Mouse (Mus musculus) midbrain, embryonic 16.5 days (tissue): ENCODE measurements around the gene Cisd1. TPM values are rescaled to one million over a fixed set of nuclear protein-coding genes. Genes with fewer than 3 reads are reported as not detected.

ENCODE experiments used
- ATAC-seq: fragments of 200-750 bp; cut with Nextera tagmentation; 2 replicates; pipeline ENCODE4 v1.8.0; 2017; ENCODE audit warnings: moderate TSS enrichment
- H3K27ac ChIP-seq: fragments of 300-500 bp; sonication (generic); 2 replicates; pipeline ENCODE4 v1.5.1; 2014; ENCODE audit warnings: mild to moderate bottlenecking, low read length, mixed read lengths
- H3K27me3 ChIP-seq: fragments of 300-500 bp; sonication (generic); 2 replicates; pipeline ENCODE4 v1.6.1; 2014; ENCODE audit warnings: low read depth, low read length, mixed read lengths; ENCODE audit not compliant: control insufficient read depth, insufficient read depth
- H3K36me3 ChIP-seq: fragments of 300-500 bp; sonication (generic); 2 replicates; pipeline ENCODE4 v1.6.1; 2014; ENCODE audit warnings: mild to moderate bottlenecking, low read length, moderate library complexity, mixed read lengths; ENCODE audit not compliant: control insufficient read depth, insufficient read depth
- H3K4me1 ChIP-seq: fragments of 300-500 bp; sonication (generic); 2 replicates; pipeline ENCODE4 v1.6.1; 2014; ENCODE audit warnings: mild to moderate bottlenecking, low read length, mixed read lengths; ENCODE audit not compliant: control insufficient read depth, insufficient read depth
- H3K4me2 ChIP-seq: fragments of 300-500 bp; sonication (generic); 2 replicates; pipeline ENCODE4 v1.6.1; 2014; ENCODE audit warnings: mild to moderate bottlenecking, low read length, mixed read lengths
- H3K4me3 ChIP-seq: fragments of 300-500 bp; sonication (generic); 2 replicates; pipeline ENCODE4 v1.5.1; 2014; ENCODE audit warnings: low read depth, mild to moderate bottlenecking, low read length, moderate library complexity, mixed read lengths
- H3K9ac ChIP-seq: fragments of 300-500 bp; sonication (generic); 2 replicates; pipeline ENCODE4 v1.6.1; 2014; ENCODE audit warnings: low read depth, low read length, mixed read lengths
- H3K9me3 ChIP-seq: fragments of 300-500 bp; sonication (generic); replicated peaks from 2 replicates; pipeline ENCODE4 v1.6.1; 2014; ENCODE audit warnings: mild to moderate bottlenecking, low read length, mixed read lengths; ENCODE audit not compliant: control insufficient read depth, poor library complexity, severe bottlenecking
- WGBS: fragments of 180-500 bp; shearing (Covaris S2); extraction: QIAGEN DNeasy Blood & Tissue Kit; methylation state at CpG from one replicate; pipeline ENCODE4 v1.1.7; 2014; 5-methylcytosine and 5-hydroxymethylcytosine counted together
- polyA plus RNA-seq: library from polyadenylated mRNA; unstranded; fragments of >200 nt; fragmentation: Nextera tagmentation; extraction: Ambion mirVana; gene quantifications from 2 replicates; pipeline ENCODE4 v1.2.1, GENCODE M21; 2015

The Cisd1 gene
- polyA plus RNA-seq, 1 experiment from 2014 or later: 325 TPM

- Histone ChIP-seq H3K9me3 (no peaks in the 10 kb centered on the region), H3K4me3 (no peak overlapping the region), H3K27me3 (no peaks in the 10 kb centered on the region), H3K4me2 (no peak overlapping the region), H3K9ac (no peak overlapping the region), H3K36me3 (no peaks in the 10 kb centered on the region), H3K4me1 (peaks cover 38% of the 10 kb centered on the region), H3K27ac (no peak overlapping the region)
- ATAC-seq: no peak
- WGBS: 65% methylated on average over 2 of the region's 2 CpGs
Measured at GRCm38 (mm10) chr10:71346106-71346505, 1.4 kb upstream of the Cisd1 start.

GRCm38 (mm10) chr10:71343567-71344265 is 1.0 kb downstream of the Cisd1 start:
- Histone ChIP-seq H3K4me2 (peak overlapping the region; percentile 92), H3K4me3 (peak overlapping the region; percentile 96), H3K36me3 (no peaks in the 10 kb centered on the region), H3K9me3 (no peaks in the 10 kb centered on the region), H3K27me3 (no peaks in the 10 kb centered on the region), H3K9ac (peak overlapping the region; percentile 97), H3K27ac (no peak overlapping the region), H3K4me1 (peaks cover 28% of the 10 kb centered on the region)
- 21% methylated on average over 14 of the region's 14 CpGs for WGBS
- ATAC-seq: no peak

- WGBS: 89% methylated on average over 3 of the region's 3 CpGs
- Histone ChIP-seq H3K4me1 (peaks cover 26% of the 10 kb centered on the region), H3K4me3 (no peak overlapping the region), H3K27ac (no peak overlapping the region), H3K36me3 (no peaks in the 10 kb centered on the region), H3K27me3 (no peaks in the 10 kb centered on the region), H3K4me2 (no peak overlapping the region), H3K9ac (no peak overlapping the region), H3K9me3 (no peaks in the 10 kb centered on the region)
- ATAC-seq: no peak
Measured at GRCm38 (mm10) chr10:71343130-71343529, 1.6 kb downstream of the Cisd1 start.

- peaks cover 26% of the 10 kb centered on the region for H3K4me1 ChIP-seq
Measured at GRCm38 (mm10) chr10:71342030-71342805, 2.5 kb downstream of the Cisd1 start.

GRCm38 (mm10) chr10:71341290-71341689 is 3.5 kb downstream of the Cisd1 start:
- Histone ChIP-seq H3K27ac (no peak overlapping the region), H3K4me1 (peaks cover 24% of the 10 kb centered on the region), H3K4me2 (no peak overlapping the region), H3K9me3 (no peaks in the 10 kb centered on the region), H3K27me3 (no peaks in the 10 kb centered on the region), H3K9ac (no peak overlapping the region), H3K36me3 (no peaks in the 10 kb centered on the region), H3K4me3 (no peak overlapping the region)
- 96% methylated on average over 9 of the region's 9 CpGs for WGBS
- ATAC-seq: no peak

More at GRCm38 (mm10) chr10:71342030-71342805, 2.5 kb downstream of the Cisd1 start:
- Histone ChIP-seq H3K4me3 (no peak overlapping the region), H3K27ac (no peak overlapping the region), H3K9ac (no peak overlapping the region), H3K9me3 (no peaks in the 10 kb centered on the region), H3K27me3 (no peaks in the 10 kb centered on the region), H3K4me2 (no peak overlapping the region), H3K36me3 (no peaks in the 10 kb centered on the region)
- whole genome bisulfite sequencing: 93% methylated on average over 7 of the region's 7 CpGs
- no peak for ATAC-seq

- Histone ChIP-seq H3K4me1 (peaks cover 21% of the 10 kb centered on the region), H3K9ac (no peak overlapping the region), H3K27ac (no peak overlapping the region), H3K9me3 (no peaks in the 10 kb centered on the region), H3K27me3 (no peaks in the 10 kb centered on the region), H3K36me3 (peaks cover 3% of the 10 kb centered on the region; the same call in 1 of the 2 replicates), H3K4me2 (no peak overlapping the region), H3K4me3 (no peak overlapping the region)
- WGBS: 80% methylated on average over 2 of the region's 2 CpGs
- ATAC-seq: no peak
Measured at GRCm38 (mm10) chr10:71340195-71340594, 4.6 kb downstream of the Cisd1 start.

GRCm38 (mm10) chr10:71339463-71339862 is 5.3 kb downstream of the Cisd1 start:
- no peaks in the 10 kb centered on the region for H3K9me3 ChIP-seq
- H3K9ac ChIP-seq: no peak overlapping the region
- ATAC-seq: no peak
- H3K4me1 ChIP-seq: peaks cover 19% of the 10 kb centered on the region
- H3K4me2 ChIP-seq: no peak overlapping the region
- no peak overlapping the region for H3K27ac ChIP-seq
- H3K36me3 ChIP-seq: peaks cover 5% of the 10 kb centered on the region; the same call in 1 of the 2 replicates
- WGBS: 81% methylated on average over 4 of the region's 4 CpGs
- no peaks in the 10 kb centered on the region for H3K27me3 ChIP-seq
- H3K4me3 ChIP-seq: no peak overlapping the region

- no peak overlapping the region for H3K9ac ChIP-seq
- ATAC-seq: no peak
- no peak overlapping the region for H3K27ac ChIP-seq
- no peak overlapping the region for H3K4me2 ChIP-seq
- H3K36me3 ChIP-seq: peaks cover 8% of the 10 kb centered on the region; the same call in 1 of the 2 replicates
- H3K4me1 ChIP-seq: peaks cover 10% of the 10 kb centered on the region; the same call in 1 of the 2 replicates
- whole genome bisulfite sequencing: 81% methylated on average over 8 of the region's 8 CpGs
- no peak overlapping the region for H3K4me3 ChIP-seq
- H3K9me3 ChIP-seq: no peaks in the 10 kb centered on the region
- no peaks in the 10 kb centered on the region for H3K27me3 ChIP-seq
Measured at GRCm38 (mm10) chr10:71338156-71338905, 6.4 kb downstream of the Cisd1 start.
